Mouse (Mus musculus) MEL (cell line): Measurements from ENCODE around the gene Gm21454.
"Not testable (repeated sequence)": the region's sequence is repeated elsewhere in the genome, so short reads cannot be mapped to it uniquely, and the experiment has no call there.

Experiments used
- CTCF ChIP-seq, 3 experiments: IDR thresholded peaks in 2 of 3; conservative IDR thresholded peaks in 1 of 3; 2 replicates each; pipeline ENCODE4 v1.5.1; 2011 to 2012; ENCODE audit warnings: low read length in 3 of 3, low read depth in 2 of 3, mild to moderate bottlenecking in 2 of 3, improper control_type of control experiment in 1 of 3, inconsistent platforms in 1 of 3, mixed read lengths in 1 of 3, moderate library complexity in 1 of 3; ENCODE audit not compliant: control insufficient read depth in 1 of 3, insufficient read depth in 1 of 3, poor library complexity in 1 of 3, severe bottlenecking in 1 of 3
- ELF1 ChIP-seq: IDR thresholded peaks from 2 replicates; pipeline ENCODE4 v1.6.1; 2014; ENCODE audit warnings: low read depth, mild to moderate bottlenecking, inconsistent platforms, low read length, improper control_type of control experiment, moderate library complexity
- GABPA ChIP-seq: IDR thresholded peaks from 2 replicates; pipeline ENCODE4 v1.6.1; 2012; ENCODE audit warnings: low read depth, mild to moderate bottlenecking, inconsistent platforms, low read length, improper control_type of control experiment, moderate library complexity
- POLR2A ChIP-seq, 2 experiments: IDR thresholded peaks; 2 replicates each; pipeline ENCODE4 v1.6.1; 2011 to 2012; ENCODE audit warnings: low read length in 2 of 2, mild to moderate bottlenecking in 2 of 2, control low read depth in 1 of 2, improper control_type of control experiment in 1 of 2, low read depth in 1 of 2, moderate library complexity in 1 of 2; ENCODE audit not compliant: control insufficient read depth in 1 of 2, insufficient read depth in 1 of 2, poor library complexity in 1 of 2
- RAD21 ChIP-seq: IDR thresholded peaks from 2 replicates; pipeline ENCODE4 v1.6.1; 2011; ENCODE audit warnings: mild to moderate bottlenecking, low read depth, low read length, improper control_type of control experiment
- SMC3 ChIP-seq: IDR thresholded peaks from 2 replicates; pipeline ENCODE4 v1.6.1; 2011; ENCODE audit warnings: low read depth, low read length, improper control_type of control experiment
- ZC3H11A ChIP-seq: IDR thresholded peaks from 2 replicates; pipeline ENCODE4 v1.6.1; 2012; ENCODE audit warnings: low read depth, mild to moderate bottlenecking, inconsistent platforms, low read length, improper control_type of control experiment
- ZMIZ1 ChIP-seq: IDR thresholded peaks from 2 replicates; pipeline ENCODE4 v1.6.1; 2012; ENCODE audit warnings: low read depth, mild to moderate bottlenecking, inconsistent platforms, low read length, improper control_type of control experiment, moderate library complexity

GRCm38 (mm10) chrY:13348963-13349362 is 96.7 kb downstream of the Gm21454 start, which contains the start of gene Gm21725:
- TF ChIP-seq POLR2A (IDR thresholded peaks at IDR 0.05; ENCODE audit: control insufficient read depth in 1 of 2, insufficient read depth in 1 of 2, low read depth in 1 of 2, low read length in 2 of 2, poor library complexity in 1 of 2); CTCF (IDR thresholded peaks at IDR 0.05 in 2 of 3, conservative IDR thresholded peaks at IDR 0.05 in 1 of 3; ENCODE audit: control insufficient read depth in 1 of 3, insufficient read depth in 1 of 3, low read depth in 2 of 3, low read length in 3 of 3, poor library complexity in 1 of 3, severe bottlenecking in 1 of 3); ZMIZ1; GABPA; ELF1; RAD21; SMC3; ZC3H11A: not testable (repeated sequence)
